Mouse (Mus musculus) neural tube, embryonic 11.5 days (tissue): ENCODE measurements around the gene Fndc8. TPM values are rescaled to one million over a fixed set of nuclear protein-coding genes. Genes with fewer than 3 reads are reported as not detected.
"Not testable (repeated sequence)": the region's sequence is repeated elsewhere in the genome, so short reads cannot be mapped to it uniquely, and the experiment has no call there.

Source experiments
- ATAC-seq: fragments of 200-750 bp; cut with Nextera tagmentation; 2 replicates; pipeline ENCODE4 v1.8.0; 2017; ENCODE audit warnings: moderate number of reproducible peaks, mild to moderate bottlenecking, moderate TSS enrichment, moderate library complexity; ENCODE audit not compliant: insufficient read depth, low FRiP score, low TSS enrichment
- DNase-seq: peaks from one replicate; pipeline ENCODE4 v3.0.0-alpha.2; 2015; ENCODE audit warnings: low spot score
- H3K27ac ChIP-seq: fragments of 300-500 bp; sonication (generic); 2 replicates; pipeline ENCODE4 v1.5.1; 2014; ENCODE audit warnings: low read depth, mild to moderate bottlenecking, low read length
- H3K27me3 ChIP-seq: fragments of 300-500 bp; sonication (generic); 2 replicates; pipeline ENCODE4 v1.6.1; 2014; ENCODE audit warnings: mild to moderate bottlenecking, low read length, mixed read lengths; ENCODE audit not compliant: control insufficient read depth, insufficient read depth
- H3K36me3 ChIP-seq: fragments of 300-500 bp; sonication (generic); 2 replicates; pipeline ENCODE4 v1.6.1; 2014; ENCODE audit warnings: mild to moderate bottlenecking, low read length, moderate library complexity, mixed read lengths; ENCODE audit not compliant: control insufficient read depth, insufficient read depth
- H3K4me1 ChIP-seq: fragments of 300-500 bp; sonication (generic); 2 replicates; pipeline ENCODE4 v1.6.1; 2014; ENCODE audit warnings: low read length, mixed read lengths; ENCODE audit not compliant: control insufficient read depth, insufficient read depth
- H3K4me2 ChIP-seq: fragments of 300-500 bp; sonication (generic); 2 replicates; pipeline ENCODE4 v1.6.1; 2014; ENCODE audit warnings: low read depth, mild to moderate bottlenecking, moderate library complexity
- H3K4me3 ChIP-seq: fragments of 300-500 bp; sonication (generic); 2 replicates; pipeline ENCODE4 v1.5.1; 2014; ENCODE audit warnings: low read depth, low read length
- H3K9ac ChIP-seq: fragments of 300-500 bp; sonication (generic); 2 replicates; pipeline ENCODE4 v1.6.1; 2014; ENCODE audit warnings: mild to moderate bottlenecking, low read length
- H3K9me3 ChIP-seq: fragments of 300-500 bp; sonication (generic); 2 replicates; pipeline ENCODE4 v1.6.1; 2016; ENCODE audit warnings: low read length; ENCODE audit not compliant: control insufficient read depth
- WGBS: fragments of 180-500 bp; shearing (Covaris S2); extraction: QIAGEN DNeasy Blood & Tissue Kit; methylation state at CpG from one replicate; pipeline ENCODE4 v1.1.7; 2014; 5-methylcytosine and 5-hydroxymethylcytosine counted together
- polyA plus RNA-seq: library from polyadenylated mRNA; unstranded; fragments of >200 nt; fragmentation: Nextera tagmentation; extraction: Ambion mirVana; gene quantifications from 2 replicates; pipeline ENCODE4 v1.2.1, GENCODE M21; 2014

Fndc8 gene
- polyA plus RNA-seq, 1 experiment from 2014 or later, result 0.13 TPM

DNA sequence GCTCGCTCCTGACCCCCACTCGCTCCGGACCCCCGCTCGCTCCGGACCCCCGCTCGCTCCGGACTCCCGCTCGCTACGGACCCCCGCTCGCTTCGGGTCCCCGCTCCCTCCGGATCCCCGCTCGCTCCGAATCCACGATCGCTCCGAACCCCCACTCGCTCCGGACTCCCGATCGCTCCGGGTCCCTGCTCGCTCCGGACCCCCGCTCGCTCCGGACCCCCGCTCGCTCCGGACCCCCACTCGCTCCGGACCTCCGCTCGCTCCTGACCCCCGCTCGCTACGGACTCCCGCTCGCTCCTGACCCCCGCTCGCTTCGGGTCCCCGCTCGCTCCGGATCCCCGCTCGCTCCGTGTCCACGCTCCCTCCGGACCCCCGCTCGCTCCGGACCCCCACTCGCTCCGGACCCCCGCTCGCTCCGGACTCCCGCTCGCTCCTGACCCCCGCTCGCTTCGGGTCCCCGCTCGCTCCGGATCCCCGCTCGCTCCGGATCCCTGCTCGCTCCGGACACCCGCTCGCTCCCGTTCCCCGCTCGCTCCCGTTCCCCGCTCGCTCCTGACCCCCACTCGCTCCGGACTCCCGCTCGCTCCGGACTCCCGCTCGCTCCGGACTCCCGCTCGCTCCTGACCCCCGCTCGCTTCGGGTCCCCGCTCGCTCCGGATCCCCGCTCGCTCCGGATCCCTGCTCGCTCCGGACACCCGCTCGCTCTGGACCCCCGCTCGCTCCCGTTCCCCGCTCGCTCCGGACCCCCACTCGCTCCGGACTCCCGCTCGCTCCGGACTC lies 39.9 kb downstream of the Fndc8 start:
- H3K4me1 ChIP-seq, DNase-seq, H3K9me3 ChIP-seq, H3K27ac ChIP-seq, H3K36me3 ChIP-seq, ATAC-seq: not testable (repeated sequence)
- 0% methylated on average over 59 of the region's 119 CpGs for WGBS
- Histone ChIP-seq H3K4me3 (peak overlapping the region; percentile 46), H3K27me3 (peaks cover 57% of the 10 kb centered on the region), H3K4me2 (peak overlapping the region; percentile 94), H3K9ac (0 out of 2 replicates have a peak overlapping the region, but pooled peaks have one; percentile 6)

DNA sequence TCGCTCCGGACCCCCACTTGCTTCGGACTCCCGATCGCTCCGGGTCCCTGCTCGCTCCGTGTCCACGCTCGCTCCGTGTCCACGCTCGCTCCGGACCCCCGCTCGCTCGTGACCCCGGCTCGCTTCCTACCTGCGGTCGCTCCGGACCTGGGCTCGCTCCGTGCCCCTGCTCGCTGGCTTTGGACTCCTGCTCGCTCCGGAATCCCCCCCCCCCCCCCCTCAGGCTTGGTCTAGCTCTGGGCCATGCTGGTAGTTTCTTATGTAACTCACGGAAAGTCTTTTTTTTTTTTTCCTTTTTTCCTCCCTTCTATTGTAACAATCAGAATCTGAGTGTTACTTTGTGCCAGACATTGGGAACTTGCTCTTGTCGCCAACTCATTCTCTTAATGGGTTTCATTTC lies 41.3 kb downstream of the Fndc8 start:
- Histone ChIP-seq H3K4me1 (no peaks in the 10 kb centered on the region; the same call in 1 of the 2 replicates), H3K9me3 (no peaks in the 10 kb centered on the region), H3K4me2 (peak overlapping the region; percentile 94), H3K36me3 (no peaks in the 10 kb centered on the region), H3K27ac (no peak overlapping the region), H3K9ac (no peak overlapping the region), H3K4me3 (peak overlapping the region; percentile 46), H3K27me3 (peaks cover 63% of the 10 kb centered on the region)
- WGBS, result 1% methylated on average over 29 of the region's 29 CpGs
- no peak for DNase-seq
- no peak for ATAC-seq

DNA sequence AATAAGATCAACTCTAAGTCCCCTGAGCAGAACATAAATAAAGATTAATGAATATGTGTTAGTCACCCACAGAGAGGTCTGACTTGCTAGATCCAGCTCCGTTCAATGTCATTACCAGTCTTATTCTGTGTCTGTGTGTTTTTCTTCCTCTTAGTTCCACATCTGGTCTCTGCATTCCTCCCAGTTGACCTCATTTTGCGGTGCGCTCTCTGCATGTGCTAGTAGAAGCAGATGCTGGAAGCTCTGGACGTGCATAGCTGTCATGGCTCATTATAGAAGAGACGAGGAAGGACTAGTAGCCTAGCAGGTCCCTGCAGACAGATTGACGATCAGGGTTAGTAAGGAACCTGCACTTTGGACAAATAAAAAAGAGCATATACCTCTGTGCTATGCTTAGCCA lies 51.4 kb downstream of the Fndc8 start:
- 46% methylated on average over 6 of the region's 6 CpGs for WGBS
- no peaks in the 10 kb centered on the region for H3K36me3 ChIP-seq
- ATAC-seq (no peak), DNase-seq (no peak)
- H3K4me3 ChIP-seq, result no peak overlapping the region
- H3K4me1 ChIP-seq, result no peaks in the 10 kb centered on the region
- no peak overlapping the region for H3K4me2 ChIP-seq
- no peak overlapping the region for H3K9ac ChIP-seq
- no peaks in the 10 kb centered on the region for H3K27me3 ChIP-seq
- no peaks in the 10 kb centered on the region for H3K9me3 ChIP-seq
- H3K27ac ChIP-seq, result no peak overlapping the region

DNA sequence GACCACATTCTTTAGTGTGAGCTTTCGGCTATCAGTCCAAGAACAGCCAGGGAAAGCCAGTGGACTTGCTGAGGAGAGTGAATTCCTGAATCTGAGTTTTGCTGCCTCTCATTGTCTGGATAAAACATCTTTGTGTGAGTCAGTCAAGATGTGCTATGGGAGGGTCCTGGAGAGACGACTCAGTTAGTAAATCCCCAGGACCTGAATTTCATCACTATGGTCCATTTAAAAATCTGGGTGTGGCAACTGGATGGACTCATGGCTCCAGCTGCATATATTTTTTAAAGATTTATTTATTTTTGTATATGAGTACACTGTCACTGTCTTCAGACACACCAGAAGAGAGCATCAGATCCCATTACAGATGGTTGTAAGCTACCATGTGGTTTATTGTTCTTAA lies 53.7 kb downstream of the Fndc8 start:
- H3K4me2 ChIP-seq, result no peak overlapping the region
- H3K27ac ChIP-seq, result no peak overlapping the region
- ATAC-seq (no peak), DNase-seq (no peak)
- H3K27me3 ChIP-seq, result peaks cover 5% of the 10 kb centered on the region; the same call in 1 of the 2 replicates
- H3K36me3 ChIP-seq, result no peaks in the 10 kb centered on the region
- H3K9ac ChIP-seq, result no peak overlapping the region
- H3K9me3 ChIP-seq, result no peaks in the 10 kb centered on the region
- WGBS, result 79% methylated on average over 2 of the region's 2 CpGs
- H3K4me3 ChIP-seq, result no peak overlapping the region
- H3K4me1 ChIP-seq, result no peaks in the 10 kb centered on the region

DNA sequence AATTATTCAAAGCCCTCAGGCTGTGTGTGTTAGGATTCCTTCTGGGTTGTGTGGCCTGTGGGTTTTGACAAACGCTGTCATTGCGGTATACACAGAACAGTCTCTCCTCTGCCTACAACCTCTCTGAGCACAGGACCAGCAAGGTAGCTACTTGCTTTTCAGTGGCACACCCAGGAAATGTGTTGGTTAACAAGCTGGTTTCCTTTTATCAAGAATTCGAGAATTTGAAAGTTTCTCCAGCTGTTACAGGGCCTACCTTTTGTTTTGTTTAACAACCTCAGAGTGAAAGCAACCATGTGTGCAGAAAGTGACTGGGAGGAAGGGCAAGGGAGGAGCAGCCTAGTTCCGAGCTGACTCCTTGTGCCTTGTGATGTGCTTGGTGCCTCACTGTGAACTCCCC lies 55.5 kb downstream of the Fndc8 start:
- no peak for ATAC-seq
- Histone ChIP-seq H3K36me3 (no peaks in the 10 kb centered on the region), H3K27me3 (peaks cover 23% of the 10 kb centered on the region)

DNA sequence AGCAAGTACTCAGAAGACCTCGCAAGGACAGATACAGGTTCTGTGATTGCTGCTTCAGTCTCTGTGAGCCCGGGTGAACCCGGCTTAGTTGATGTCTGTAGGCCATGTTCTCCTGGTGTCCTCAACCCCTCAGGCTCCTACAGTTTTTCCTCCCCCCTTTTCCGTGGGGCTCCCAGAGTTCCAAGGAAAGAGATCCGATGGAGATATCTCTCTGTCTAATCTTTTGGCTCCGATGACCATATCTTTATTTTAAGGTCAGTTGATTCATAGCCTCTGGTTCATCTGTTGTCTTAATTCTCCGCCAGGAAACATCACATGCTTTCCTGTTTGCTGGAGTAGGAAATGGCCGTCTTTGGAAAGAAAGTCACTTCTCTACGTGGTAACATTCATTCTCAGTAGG lies 57.1 kb downstream of the Fndc8 start:
- H3K27ac ChIP-seq, result no peak overlapping the region
- no peaks in the 10 kb centered on the region for H3K36me3 ChIP-seq
- no peaks in the 10 kb centered on the region for H3K9me3 ChIP-seq
- no peak for DNase-seq
- H3K27me3 ChIP-seq, result peaks cover 30% of the 10 kb centered on the region
- no peak overlapping the region for H3K4me2 ChIP-seq
- H3K4me1 ChIP-seq, result peaks cover 2% of the 10 kb centered on the region; the same call in 1 of the 2 replicates
- WGBS, result 82% methylated on average over 9 of the region's 9 CpGs
- no peak for ATAC-seq
- H3K9ac ChIP-seq, result no peak overlapping the region
- H3K4me3 ChIP-seq, result no peak overlapping the region

More for the DNA sequence above, 55.5 kb downstream of the Fndc8 start:
- Histone ChIP-seq H3K9ac (no peak overlapping the region), H3K9me3 (no peaks in the 10 kb centered on the region), H3K27ac (no peak overlapping the region), H3K4me3 (no peak overlapping the region), H3K4me2 (no peak overlapping the region), H3K4me1 (peaks cover 2% of the 10 kb centered on the region; the same call in 1 of the 2 replicates)
- no peak for DNase-seq
- 42% methylated on average over 4 of the region's 4 CpGs for WGBS

Other genes starting within 250 kb of the Fndc8 start
- 0.29 and 0.39 TPM in 2 replicates for gene Cct6b, start 127.8 kb upstream of the Fndc8 start, polyA plus RNA-seq
- gene Zfp830, start 127.8 kb upstream of the Fndc8 start, polyA plus RNA-seq, result 34.7 and 38.2 TPM in 2 replicates
- 50.4 and 52.9 TPM in 2 replicates for gene Lig3, start 111.0 kb upstream of the Fndc8 start, polyA plus RNA-seq
- gene Rffl, start 20.9 kb upstream of the Fndc8 start, polyA plus RNA-seq, result 10.2 and 11.9 TPM in 2 replicates
- gene Rad51d, start 1.5 kb upstream of the Fndc8 start, polyA plus RNA-seq, result 14.8 and 17.9 TPM in 2 replicates
- gene Nle1, start 16.3 kb downstream of the Fndc8 start, polyA plus RNA-seq, result 28.8 and 29.9 TPM in 2 replicates
- gene Unc45b, start 18.4 kb downstream of the Fndc8 start, polyA plus RNA-seq, result 7.5 and 8.3 TPM in 2 replicates
- gene Slfn5, start 59.2 kb downstream of the Fndc8 start, polyA plus RNA-seq, result 0.74 and 0.86 TPM in 2 replicates
- 7.2 and 9.8 TPM in 2 replicates for gene Slfn9, start 99.7 kb downstream of the Fndc8 start, polyA plus RNA-seq
- 0.14 and 0.19 TPM in 2 replicates for gene Slfn8, start 128.7 kb downstream of the Fndc8 start, polyA plus RNA-seq
- gene Slfn2, start 173.0 kb downstream of the Fndc8 start, polyA plus RNA-seq, result 1.4 and 1.5 TPM in 2 replicates
- gene Slfn1, start 224.7 kb downstream of the Fndc8 start, polyA plus RNA-seq, result not detected in 2 replicates